Mouse (Mus musculus): ENCODE measurements around the gene Eid1. TPM values are rescaled to one million over a fixed set of nuclear protein-coding genes. Genes with fewer than 3 reads are reported as not detected.
A peak's percentile ranks its signal among the peaks of the same experiment; 100 is the strongest.

The Eid1 gene
- total RNA-seq, 2 experiments from 2014 or later: 229 to 255 TPM

DNA sequence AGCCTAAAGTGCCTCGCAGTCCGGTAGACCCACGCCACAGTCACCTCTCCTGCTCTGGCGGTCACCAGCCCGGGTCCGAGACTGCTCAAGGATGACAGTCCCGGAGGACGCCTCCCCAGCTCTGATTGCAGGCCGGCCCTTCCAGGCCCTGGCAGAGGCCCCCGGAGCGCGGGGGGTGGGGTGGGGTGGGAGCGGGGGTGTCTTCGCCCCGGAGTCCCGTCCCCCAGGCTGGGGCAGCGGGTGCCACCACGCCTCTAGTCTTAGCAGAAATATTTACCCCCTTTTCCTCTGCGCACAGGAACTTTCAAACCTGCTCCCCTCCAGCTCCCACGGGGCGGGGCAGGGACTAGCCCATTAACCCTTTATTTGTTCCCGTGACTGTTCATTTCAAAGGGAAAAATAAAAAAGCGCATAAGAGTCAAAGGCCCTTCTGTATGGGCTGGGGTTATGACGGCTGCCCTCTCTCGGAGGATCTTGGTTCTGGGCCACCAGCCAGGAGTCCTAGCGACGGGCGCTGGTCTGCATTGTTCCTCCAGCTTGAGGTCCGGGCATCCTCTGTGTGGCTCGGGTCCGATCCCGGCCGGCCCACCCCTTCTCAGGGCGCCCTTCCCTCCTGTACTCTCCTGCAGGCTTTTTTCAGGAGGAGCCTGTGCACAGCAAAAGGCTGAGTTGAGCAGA, 50.7 kb downstream of the Eid1 start:
- DNase-seq (ENCODE audit: low spot score in 2 of 2): peak; percentile 23 to 47
- intact Hi-C loops (cut with DNase I): loop anchor here (5.0 kb wide), 1 partner anchor 51 kb away; the partner anchor contains the start of gene Eid1

GRCm38 (mm10) chr2:125724086-125724430, 51.2 kb downstream of the Eid1 start, which contains the start of gene Shc4:
Gene Shc4 (minus strand): TSS chr2:125724148.
- intact Hi-C loops (cut with DNase I): loop anchor here (5.0 kb wide), 1 partner anchor 52 kb away; the partner anchor contains the start of gene Eid1
- peak in 1 of 2 experiments; percentile 42 for DNase-seq (ENCODE audit: low spot score in 2 of 2)

Other genes with a start within 250 kb of the Eid1 start
- gene Gm9913, start 168.0 kb upstream of the Eid1 start, total RNA-seq (2021): not detected
- 1 to 10 TPM; 4.7 to 5.4 TPM for gene Fbn1, start 165.1 kb upstream of the Eid1 start, total RNA-seq (2021)
- gene Cep152, start 48.0 kb upstream of the Eid1 start, total RNA-seq (2021): 1 to 10 TPM; 2.0 to 2.5 TPM
- gene Shc4, start 51.1 kb downstream of the Eid1 start, total RNA-seq (2021): 1 to 10 TPM; 5.0 TPM
- 100 to 1,000 TPM; 112 to 115 TPM for gene Secisbp2l, start 109.8 kb downstream of the Eid1 start, total RNA-seq (2021)
- gene Galk2, start 186.0 kb downstream of the Eid1 start, total RNA-seq (2021): 10 to 100 TPM; 25.7 to 27.2 TPM
- gene Cops2, start 186.0 kb downstream of the Eid1 start, total RNA-seq (2021): 100 to 1,000 TPM; 101 to 103 TPM